Mouse (Mus musculus): ENCODE results near the gene Ap2a1. TPM values are rescaled to one million over a fixed set of nuclear protein-coding genes. Genes with fewer than 3 reads are reported as not detected.

The Ap2a1 gene
- polyA plus RNA-seq, 1 experiment from 2014 or later, result 123 TPM

GRCm38 (mm10) chr7:44893197-44893596 is 36.1 kb downstream of the Ap2a1 start:
- H3K9me3 ChIP-seq (ENCODE audit: control insufficient read depth, low read length), result no peaks in the 10 kb centered on the region
- peak overlapping the region; percentile 91 for H3K4me2 ChIP-seq (replicated peaks)
- no peaks in the 10 kb centered on the region for H3K27me3 ChIP-seq (ENCODE audit: control insufficient read depth, insufficient read depth, low read length)
- WGBS, result 5% methylated on average over 8 of the region's 8 CpGs
- peaks cover 53% of the 10 kb centered on the region for H3K4me1 ChIP-seq (replicated peaks; ENCODE audit: control insufficient read depth, insufficient read depth, low read length)
- ATAC-seq (ENCODE audit: low FRiP score) (no peak), DNase-seq (ENCODE audit: low spot score) (peak; percentile 42)
- peak overlapping the region; percentile 28; the same call in 1 of the 2 replicates for H3K9ac ChIP-seq
- peaks cover 24% of the 10 kb centered on the region for H3K36me3 ChIP-seq (replicated peaks; ENCODE audit: control insufficient read depth, insufficient read depth)
- peak overlapping the region; percentile 96 for H3K27ac ChIP-seq
- H3K4me3 ChIP-seq (replicated peaks; ENCODE audit: low read length), result peak overlapping the region; percentile 90

- Histone ChIP-seq H3K9me3 (ENCODE audit: control insufficient read depth, low read length) (no peaks in the 10 kb centered on the region), H3K4me3 (replicated peaks; ENCODE audit: low read length) (peak within 1 kb of the TSS; percentile 90), H3K4me1 (replicated peaks; ENCODE audit: control insufficient read depth, insufficient read depth, low read length) (peaks cover 53% of the 10 kb centered on the region), H3K36me3 (replicated peaks; ENCODE audit: control insufficient read depth, insufficient read depth) (peaks cover 25% of the 10 kb centered on the region), H3K27me3 (ENCODE audit: control insufficient read depth, insufficient read depth, low read length) (no peaks in the 10 kb centered on the region), H3K9ac (peak within 1 kb of the TSS; percentile 92), H3K4me2 (replicated peaks) (peak within 1 kb of the TSS; percentile 91), H3K27ac (peak within 1 kb of the TSS; percentile 96)
- peak; percentile 96 for DNase-seq (ENCODE audit: low spot score)
- under 1% methylated on average over 56 of the region's 56 CpGs for WGBS
- ATAC-seq (ENCODE audit: low FRiP score), result peak; percentile 77
These were observed 36.9 kb downstream of the Ap2a1 start, which contains the start of gene Med25 for GRCm38 (mm10) chr7:44892276-44892921. Gene Med25 (minus strand): TSS chr7:44892712.

DNA sequence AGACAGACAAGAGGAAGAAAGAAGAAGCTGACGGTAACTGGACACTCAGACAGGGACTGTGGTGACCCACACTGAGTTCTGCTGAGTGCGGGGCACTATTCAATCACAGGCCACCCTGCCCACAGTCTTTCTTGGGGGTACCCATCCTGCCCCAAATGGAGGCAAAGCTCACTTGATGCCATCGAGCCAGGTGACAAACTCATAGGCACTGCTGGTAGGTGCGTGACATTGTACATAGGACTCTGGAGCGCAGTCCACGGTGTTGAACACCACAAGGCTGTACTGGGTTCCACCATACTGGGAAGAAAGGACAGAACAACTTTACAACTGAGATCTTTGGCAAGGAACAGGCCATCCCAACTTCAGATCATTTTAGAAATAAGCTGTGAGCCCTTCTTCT is 37.7 kb downstream of the Ap2a1 start:
- peak overlapping the region; percentile 92 for H3K9ac ChIP-seq
- peak overlapping the region; percentile 96 for H3K27ac ChIP-seq
- H3K9me3 ChIP-seq (ENCODE audit: control insufficient read depth, low read length), result no peaks in the 10 kb centered on the region
- peaks cover 45% of the 10 kb centered on the region for H3K4me1 ChIP-seq (replicated peaks; ENCODE audit: control insufficient read depth, insufficient read depth, low read length)
- WGBS, result 15% methylated on average over 6 of the region's 6 CpGs
- ATAC-seq (ENCODE audit: low FRiP score) (no peak), DNase-seq (ENCODE audit: low spot score) (no peak)
- H3K4me3 ChIP-seq (replicated peaks; ENCODE audit: low read length), result peak overlapping the region; percentile 90
- H3K36me3 ChIP-seq (replicated peaks; ENCODE audit: control insufficient read depth, insufficient read depth), result peaks cover 32% of the 10 kb centered on the region
- peak overlapping the region; percentile 91 for H3K4me2 ChIP-seq (replicated peaks)
- H3K27me3 ChIP-seq (ENCODE audit: control insufficient read depth, insufficient read depth, low read length), result no peaks in the 10 kb centered on the region

DNA sequence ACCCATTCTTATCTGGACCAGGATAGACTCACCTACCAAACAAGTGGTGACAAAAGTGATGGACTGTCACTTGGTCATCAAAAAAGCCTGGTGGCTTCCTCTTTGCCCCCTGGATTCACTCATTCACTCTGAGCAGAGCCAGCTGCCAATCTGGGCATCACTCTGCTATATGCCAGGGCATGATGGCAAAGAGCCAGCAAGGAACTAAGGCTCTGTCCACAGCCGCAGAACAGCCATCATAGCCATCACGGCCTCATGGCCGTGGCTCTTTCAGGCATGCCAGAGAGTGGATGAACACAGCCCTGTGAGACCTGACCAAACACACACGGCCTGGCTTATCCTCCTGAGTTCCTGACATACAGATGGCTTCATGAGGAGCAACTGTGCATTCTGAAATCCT is 38.6 kb downstream of the Ap2a1 start:
- WGBS, result 62% methylated on average over 4 of the region's 4 CpGs
- peak overlapping the region; percentile 90 for H3K4me3 ChIP-seq (replicated peaks; ENCODE audit: low read length)
- DNase-seq (ENCODE audit: low spot score) (no peak), ATAC-seq (ENCODE audit: low FRiP score) (no peak)
- peak overlapping the region; percentile 92 for H3K9ac ChIP-seq
- H3K27ac ChIP-seq, result no peak overlapping the region
- H3K4me1 ChIP-seq (replicated peaks; ENCODE audit: control insufficient read depth, insufficient read depth, low read length), result peaks cover 41% of the 10 kb centered on the region
- no peaks in the 10 kb centered on the region for H3K9me3 ChIP-seq (ENCODE audit: control insufficient read depth, low read length)
- H3K4me2 ChIP-seq (replicated peaks), result peak overlapping the region; percentile 91
- peaks cover 40% of the 10 kb centered on the region for H3K36me3 ChIP-seq (replicated peaks; ENCODE audit: control insufficient read depth, insufficient read depth)
- no peaks in the 10 kb centered on the region for H3K27me3 ChIP-seq (ENCODE audit: control insufficient read depth, insufficient read depth, low read length)

DNA sequence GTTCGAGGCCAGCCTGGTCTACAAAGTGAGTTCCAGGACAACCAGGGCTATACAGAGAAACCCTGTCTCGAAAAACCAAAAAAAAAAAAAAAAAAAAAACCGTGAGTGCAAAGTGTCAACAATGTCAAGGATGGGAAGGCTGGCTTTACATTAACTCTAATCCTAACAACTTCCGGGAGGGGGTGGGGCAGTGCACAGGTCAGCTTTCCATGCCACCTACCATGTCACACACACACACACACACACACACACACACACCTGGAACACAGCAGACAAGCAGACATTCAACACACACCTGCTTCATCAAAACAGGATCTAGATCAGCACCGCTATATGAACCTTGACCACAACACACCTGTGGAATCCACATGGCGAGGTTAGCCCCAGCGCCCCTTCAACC is 39.1 kb downstream of the Ap2a1 start:
- H3K27me3 ChIP-seq (ENCODE audit: control insufficient read depth, insufficient read depth, low read length), result no peaks in the 10 kb centered on the region
- DNase-seq (ENCODE audit: low spot score) (no peak), ATAC-seq (ENCODE audit: low FRiP score) (no peak)
- H3K4me1 ChIP-seq (replicated peaks; ENCODE audit: control insufficient read depth, insufficient read depth, low read length), result peaks cover 38% of the 10 kb centered on the region
- no peaks in the 10 kb centered on the region for H3K9me3 ChIP-seq (ENCODE audit: control insufficient read depth, low read length)
- 0 out of 2 replicates have a peak overlapping the region, but pooled peaks have one; percentile 92 for H3K9ac ChIP-seq
- H3K4me3 ChIP-seq (replicated peaks; ENCODE audit: low read length), result peak overlapping the region; percentile 90; the same call in 1 of the 2 replicates
- no peak overlapping the region for H3K27ac ChIP-seq
- peaks cover 46% of the 10 kb centered on the region for H3K36me3 ChIP-seq (replicated peaks; ENCODE audit: control insufficient read depth, insufficient read depth)
- H3K4me2 ChIP-seq (replicated peaks), result peak overlapping the region; percentile 91
- WGBS, result 91% methylated on average over 6 of the region's 7 CpGs

- DNase-seq (ENCODE audit: low spot score) (no peak), ATAC-seq (ENCODE audit: low FRiP score) (no peak)
- H3K9me3 ChIP-seq (ENCODE audit: control insufficient read depth, low read length), result no peaks in the 10 kb centered on the region
- H3K9ac ChIP-seq, result no peak overlapping the region
- peaks cover 22% of the 10 kb centered on the region for H3K4me1 ChIP-seq (replicated peaks; ENCODE audit: control insufficient read depth, insufficient read depth, low read length)
- WGBS, result 79% methylated on average over 13 of the region's 13 CpGs
- H3K27me3 ChIP-seq (ENCODE audit: control insufficient read depth, insufficient read depth, low read length), result no peaks in the 10 kb centered on the region
- H3K4me3 ChIP-seq (replicated peaks; ENCODE audit: low read length), result no peak overlapping the region
- 0 out of 2 replicates have a peak overlapping the region, but pooled peaks have one; percentile 20 for H3K27ac ChIP-seq
- H3K36me3 ChIP-seq (replicated peaks; ENCODE audit: control insufficient read depth, insufficient read depth), result peaks cover 62% of the 10 kb centered on the region
- H3K4me2 ChIP-seq (replicated peaks), result 0 out of 2 replicates have a peak overlapping the region, but pooled peaks have one; percentile 17
These were observed 40.8 kb downstream of the Ap2a1 start for GRCm38 (mm10) chr7:44888256-44889105.

- WGBS, result 88% methylated on average over 7 of the region's 7 CpGs
These were observed 42.3 kb downstream of the Ap2a1 start for GRCm38 (mm10) chr7:44886964-44887363.

GRCm38 (mm10) chr7:44884637-44885036 is 44.7 kb downstream of the Ap2a1 start:
- Histone ChIP-seq H3K27ac (no peak overlapping the region), H3K36me3 (replicated peaks; ENCODE audit: control insufficient read depth, insufficient read depth) (peaks cover 91% of the 10 kb centered on the region), H3K4me2 (replicated peaks) (no peak overlapping the region), H3K9ac (no peak overlapping the region), H3K4me3 (replicated peaks; ENCODE audit: low read length) (no peak overlapping the region), H3K4me1 (replicated peaks; ENCODE audit: control insufficient read depth, insufficient read depth, low read length) (no peaks in the 10 kb centered on the region; the same call in 1 of the 2 replicates), H3K27me3 (ENCODE audit: control insufficient read depth, insufficient read depth, low read length) (no peaks in the 10 kb centered on the region), H3K9me3 (ENCODE audit: control insufficient read depth, low read length) (no peaks in the 10 kb centered on the region)
- DNase-seq (ENCODE audit: low spot score) (no peak), ATAC-seq (ENCODE audit: low FRiP score) (no peak)
- 93% methylated on average over 5 of the region's 5 CpGs for WGBS

More at GRCm38 (mm10) chr7:44886964-44887363, 42.3 kb downstream of the Ap2a1 start:
- Histone ChIP-seq H3K36me3 (replicated peaks; ENCODE audit: control insufficient read depth, insufficient read depth) (peaks cover 78% of the 10 kb centered on the region), H3K4me3 (replicated peaks; ENCODE audit: low read length) (no peak overlapping the region), H3K27me3 (ENCODE audit: control insufficient read depth, insufficient read depth, low read length) (no peaks in the 10 kb centered on the region), H3K4me2 (replicated peaks) (no peak overlapping the region), H3K27ac (no peak overlapping the region), H3K9ac (no peak overlapping the region), H3K4me1 (replicated peaks; ENCODE audit: control insufficient read depth, insufficient read depth, low read length) (peaks cover 16% of the 10 kb centered on the region), H3K9me3 (ENCODE audit: control insufficient read depth, low read length) (no peaks in the 10 kb centered on the region)
- ATAC-seq (ENCODE audit: low FRiP score) (no peak), DNase-seq (ENCODE audit: low spot score) (no peak)

DNA sequence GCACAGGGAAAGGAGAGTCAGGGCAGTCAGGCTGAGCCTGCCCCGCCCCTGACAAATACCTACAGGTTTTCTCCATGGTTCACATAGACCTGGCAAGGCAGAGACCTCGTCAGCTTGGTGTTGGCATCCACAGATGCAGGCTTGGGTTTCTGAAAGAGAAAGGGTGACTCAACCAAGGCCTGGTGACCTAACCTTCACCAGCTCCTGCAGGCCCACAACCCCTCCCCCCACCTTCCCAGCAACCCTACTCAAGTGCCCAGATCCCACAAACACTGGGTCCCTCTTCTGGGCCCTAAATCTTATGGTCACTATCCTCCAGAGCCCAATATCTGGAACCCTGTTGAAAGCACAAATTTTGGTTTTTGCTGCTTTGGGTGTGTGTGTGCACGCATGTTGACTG is 46.3 kb downstream of the Ap2a1 start:
- H3K4me2 ChIP-seq (replicated peaks), result no peak overlapping the region
- H3K4me3 ChIP-seq (replicated peaks; ENCODE audit: low read length), result no peak overlapping the region
- no peaks in the 10 kb centered on the region; the same call in 1 of the 2 replicates for H3K4me1 ChIP-seq (replicated peaks; ENCODE audit: control insufficient read depth, insufficient read depth, low read length)
- WGBS, result 97% methylated on average over 3 of the region's 3 CpGs
- H3K27me3 ChIP-seq (ENCODE audit: control insufficient read depth, insufficient read depth, low read length), result no peaks in the 10 kb centered on the region
- no peaks in the 10 kb centered on the region for H3K9me3 ChIP-seq (ENCODE audit: control insufficient read depth, low read length)
- peaks cover 92% of the 10 kb centered on the region for H3K36me3 ChIP-seq (replicated peaks; ENCODE audit: control insufficient read depth, insufficient read depth)
- H3K9ac ChIP-seq, result no peak overlapping the region
- ATAC-seq (ENCODE audit: low FRiP score) (no peak), DNase-seq (ENCODE audit: low spot score) (no peak)
- H3K27ac ChIP-seq, result no peak overlapping the region
